Mouse (Mus musculus) liver, embryonic 11.5 days (tissue): ENCODE data around the gene Ednra. TPM values are rescaled to one million over a fixed set of nuclear protein-coding genes. Genes with fewer than 3 reads are reported as not detected.

Experiments used
- ATAC-seq: fragments of 200-750 bp; cut with Nextera tagmentation; replicated peaks from 2 replicates; pipeline ENCODE4 v1.8.0; 2017; ENCODE audit warnings: moderate number of reproducible peaks, mild to moderate bottlenecking, moderate TSS enrichment, moderate library complexity; ENCODE audit not compliant: low FRiP score
- DNase-seq: peaks from one replicate; pipeline ENCODE4 v3.0.0-alpha.2; 2017; ENCODE audit warnings: low spot score
- H3K27ac ChIP-seq: fragments of 300-500 bp; sonication (generic); 2 replicates; pipeline ENCODE4 v1.5.1; 2014; ENCODE audit warnings: mild to moderate bottlenecking, low read depth, low read length, control low read depth
- H3K27me3 ChIP-seq: fragments of 300-500 bp; sonication (generic); replicated peaks from 2 replicates; pipeline ENCODE4 v1.6.1; 2014; ENCODE audit warnings: low read length, mixed read lengths; ENCODE audit not compliant: control insufficient read depth, insufficient read depth
- H3K36me3 ChIP-seq: fragments of 300-500 bp; sonication (generic); 2 replicates; pipeline ENCODE4 v1.6.1; 2014; ENCODE audit warnings: mild to moderate bottlenecking, low read length, moderate library complexity, mixed read lengths; ENCODE audit not compliant: control insufficient read depth, insufficient read depth
- H3K4me1 ChIP-seq: fragments of 300-500 bp; sonication (generic); replicated peaks from 2 replicates; pipeline ENCODE4 v1.6.1; 2014; ENCODE audit warnings: low read length, mixed read lengths; ENCODE audit not compliant: control insufficient read depth, insufficient read depth
- H3K4me2 ChIP-seq: fragments of 300-500 bp; sonication (generic); 2 replicates; pipeline ENCODE4 v1.6.1; 2014; ENCODE audit warnings: mild to moderate bottlenecking, control low read depth, moderate library complexity
- H3K4me3 ChIP-seq: fragments of 300-500 bp; sonication (generic); 2 replicates; pipeline ENCODE4 v1.5.1; 2014; ENCODE audit warnings: low read depth, low read length, control low read depth
- H3K9ac ChIP-seq: fragments of 300-500 bp; sonication (generic); 2 replicates; pipeline ENCODE4 v1.6.1; 2014; ENCODE audit warnings: low read depth, low read length, control low read depth
- H3K9me3 ChIP-seq: fragments of 300-500 bp; sonication (generic); 2 replicates; pipeline ENCODE4 v1.6.1; 2016; ENCODE audit warnings: low read length, inconsistent platforms, mixed read lengths; ENCODE audit not compliant: control insufficient read depth
- WGBS: fragments of 180-500 bp; shearing (Covaris S2); extraction: QIAGEN DNeasy Blood & Tissue Kit; methylation state at CpG from one replicate; pipeline ENCODE4 v1.1.7; 2014; 5-methylcytosine and 5-hydroxymethylcytosine counted together
- polyA plus RNA-seq: library from polyadenylated mRNA; unstranded; fragments of >200 nt; fragmentation: Nextera tagmentation; extraction: Ambion mirVana; gene quantifications from 2 replicates; pipeline ENCODE4 v1.2.1, GENCODE M21; 2014

Ednra gene
- polyA plus RNA-seq, 1 experiment from 2014 or later = 8.1 TPM

GRCm38 (mm10) chr8:77733792-77734191 lies 9.5 kb upstream of the Ednra start:
- H3K4me2 ChIP-seq = no peak overlapping the region
- no peak for ATAC-seq
- DNase-seq = no peak
- H3K4me3 ChIP-seq = no peak overlapping the region
- no peak overlapping the region for H3K9ac ChIP-seq
- no peaks in the 10 kb centered on the region for H3K27me3 ChIP-seq
- no peaks in the 10 kb centered on the region for H3K4me1 ChIP-seq
- H3K27ac ChIP-seq = no peak overlapping the region
- WGBS = 77% methylated on average over 2 of the region's 2 CpGs
- no peaks in the 10 kb centered on the region for H3K36me3 ChIP-seq
- no peaks in the 10 kb centered on the region for H3K9me3 ChIP-seq

GRCm38 (mm10) chr8:77732964-77733363 lies 8.7 kb upstream of the Ednra start:
- WGBS = 65% methylated on average over 3 of the region's 3 CpGs
- no peaks in the 10 kb centered on the region for H3K4me1 ChIP-seq
- DNase-seq (no peak), ATAC-seq (no peak)
- no peak overlapping the region for H3K27ac ChIP-seq
- H3K9ac ChIP-seq = no peak overlapping the region
- no peaks in the 10 kb centered on the region for H3K27me3 ChIP-seq
- no peaks in the 10 kb centered on the region for H3K36me3 ChIP-seq
- H3K4me2 ChIP-seq = no peak overlapping the region
- no peaks in the 10 kb centered on the region for H3K9me3 ChIP-seq
- no peak overlapping the region for H3K4me3 ChIP-seq

- Histone ChIP-seq H3K27me3 (no peaks in the 10 kb centered on the region), H3K27ac (no peak overlapping the region), H3K36me3 (no peaks in the 10 kb centered on the region), H3K9ac (no peak overlapping the region), H3K4me2 (no peak overlapping the region), H3K4me1 (peaks cover 15% of the 10 kb centered on the region), H3K9me3 (no peaks in the 10 kb centered on the region), H3K4me3 (no peak overlapping the region)
- 64% methylated on average over 5 of the region's 5 CpGs for WGBS
- DNase-seq (no peak), ATAC-seq (no peak)
Observed at GRCm38 (mm10) chr8:77725406-77725805, 1.1 kb upstream of the Ednra start.

- Histone ChIP-seq H3K36me3 (no peaks in the 10 kb centered on the region), H3K4me3 (peak overlapping the region; percentile 58), H3K27me3 (no peaks in the 10 kb centered on the region), H3K4me1 (peaks cover 18% of the 10 kb centered on the region), H3K9me3 (no peaks in the 10 kb centered on the region), H3K9ac (peak overlapping the region; percentile 62), H3K27ac (peak overlapping the region; percentile 78), H3K4me2 (peak overlapping the region; percentile 78)
- ATAC-seq (peak; percentile 72), DNase-seq (no peak)
- 2% methylated on average over 16 of the region's 16 CpGs for WGBS
Observed at GRCm38 (mm10) chr8:77723534-77724045, 674 bp downstream of the Ednra start.

GRCm38 (mm10) chr8:77723018-77723417 lies 1.2 kb downstream of the Ednra start:
- DNase-seq (no peak), ATAC-seq (no peak)
- peaks cover 18% of the 10 kb centered on the region for H3K4me1 ChIP-seq
- H3K36me3 ChIP-seq = no peaks in the 10 kb centered on the region
- peak overlapping the region; percentile 62; the same call in 1 of the 2 replicates for H3K9ac ChIP-seq
- no peak overlapping the region; the same call in 1 of the 2 replicates for H3K4me3 ChIP-seq
- no peak overlapping the region; the same call in 1 of the 2 replicates for H3K27ac ChIP-seq
- WGBS = 85% methylated on average over 4 of the region's 4 CpGs
- no peaks in the 10 kb centered on the region for H3K27me3 ChIP-seq
- no peaks in the 10 kb centered on the region for H3K9me3 ChIP-seq
- H3K4me2 ChIP-seq = peak overlapping the region; percentile 78

- Histone ChIP-seq H3K4me3 (no peak overlapping the region), H3K36me3 (no peaks in the 10 kb centered on the region), H3K9me3 (no peaks in the 10 kb centered on the region), H3K27me3 (no peaks in the 10 kb centered on the region), H3K9ac (no peak overlapping the region), H3K4me1 (peaks cover 11% of the 10 kb centered on the region; the same call in 1 of the 2 replicates), H3K4me2 (no peak overlapping the region), H3K27ac (no peak overlapping the region)
- DNase-seq = no peak
- no peak for ATAC-seq
- 74% methylated on average over 2 of the region's 2 CpGs for WGBS
Observed at GRCm38 (mm10) chr8:77718933-77719332, 5.3 kb downstream of the Ednra start.

GRCm38 (mm10) chr8:77717036-77717435 lies 7.2 kb downstream of the Ednra start:
- 40% methylated on average over 2 of the region's 2 CpGs for WGBS
- DNase-seq (no peak), ATAC-seq (peak; percentile 61)
- Histone ChIP-seq H3K4me3 (no peak overlapping the region), H3K9ac (no peak overlapping the region), H3K4me2 (no peak overlapping the region), H3K27me3 (no peaks in the 10 kb centered on the region), H3K9me3 (no peaks in the 10 kb centered on the region), H3K27ac (no peak overlapping the region; the same call in 1 of the 2 replicates), H3K4me1 (peaks cover 5% of the 10 kb centered on the region; the same call in 1 of the 2 replicates), H3K36me3 (no peaks in the 10 kb centered on the region)

GRCm38 (mm10) chr8:77714455-77714854 lies 9.8 kb downstream of the Ednra start:
- no peak overlapping the region for H3K4me3 ChIP-seq
- 69% methylated on average over 7 of the region's 7 CpGs for WGBS
- H3K27me3 ChIP-seq = no peaks in the 10 kb centered on the region
- H3K27ac ChIP-seq = no peak overlapping the region
- no peaks in the 10 kb centered on the region for H3K36me3 ChIP-seq
- no peaks in the 10 kb centered on the region for H3K9me3 ChIP-seq
- DNase-seq (no peak), ATAC-seq (no peak)
- peaks cover 3% of the 10 kb centered on the region; the same call in 1 of the 2 replicates for H3K4me1 ChIP-seq
- no peak overlapping the region for H3K4me2 ChIP-seq
- H3K9ac ChIP-seq = no peak overlapping the region

GRCm38 (mm10) chr8:77713688-77714087 lies 10.6 kb downstream of the Ednra start:
- Histone ChIP-seq H3K9me3 (no peaks in the 10 kb centered on the region), H3K36me3 (no peaks in the 10 kb centered on the region), H3K4me2 (no peak overlapping the region), H3K4me1 (peaks cover 3% of the 10 kb centered on the region; the same call in 1 of the 2 replicates), H3K9ac (no peak overlapping the region), H3K27me3 (no peaks in the 10 kb centered on the region), H3K27ac (no peak overlapping the region), H3K4me3 (no peak overlapping the region)
- DNase-seq (no peak), ATAC-seq (no peak)
- 52% methylated on average over 5 of the region's 5 CpGs for whole genome bisulfite sequencing
